Mouse (Mus musculus): ENCODE data around the gene Kansl2.

- TF ChIP-seq CTCF (IDR thresholded peaks at IDR 0.05; ENCODE audit: low read depth) (no peak), EP300 (IDR thresholded peaks at IDR 0.05; ENCODE audit: low read depth) (no peak)
Measured at GRCm38 (mm10) chr15:98469596-98469995, 64.5 kb downstream of the Kansl2 start, which contains the start of gene OR5BS1P.
